Mouse (Mus musculus) CH12.LX (cell line): Measurements from ENCODE around the gene Syap1. TPM values are rescaled to one million over a fixed set of nuclear protein-coding genes. Genes with fewer than 3 reads are reported as not detected.
"Not testable (repeated sequence)": the region's sequence is repeated elsewhere in the genome, so short reads cannot be mapped to it uniquely, and the experiment has no call there.

Source experiments
- DNase-seq: peaks from one replicate; pipeline ENCODE4 v3.0.0-alpha.2; 2013; ENCODE audit errors: extremely low read depth
- H3K27ac ChIP-seq: 2 replicates; pipeline ENCODE4 v1.5.1; 2012; ENCODE audit warnings: low read depth, mild to moderate bottlenecking, control low read depth, moderate library complexity; ENCODE audit not compliant: insufficient read depth
- H3K27me3 ChIP-seq: replicated peaks from 2 replicates; pipeline ENCODE3; 2012; ENCODE audit warnings: inconsistent platforms
- H3K36me3 ChIP-seq, 2 experiments: replicated peaks in 1 of 2; 2 replicates each; pipeline versions ENCODE3 to v1.6.1; 2012; ENCODE audit warnings: inconsistent platforms in 1 of 2, low read length in 1 of 2, mild to moderate bottlenecking in 1 of 2, mixed read lengths in 1 of 2, moderate library complexity in 1 of 2; ENCODE audit not compliant: control insufficient read depth in 1 of 2, insufficient read depth in 1 of 2
- H3K4me1 ChIP-seq, 2 experiments: 2 replicates each; pipeline ENCODE4 v1.6.1; 2012; ENCODE audit warnings: inconsistent platforms in 1 of 2, moderate library complexity in 1 of 2; ENCODE audit not compliant: insufficient read depth in 2 of 2, control insufficient read depth in 1 of 2
- H3K4me2 ChIP-seq: 2 replicates; pipeline ENCODE4 v1.6.1; 2012; ENCODE audit warnings: low read depth, mild to moderate bottlenecking, control low read depth; ENCODE audit not compliant: poor library complexity, insufficient read depth, severe bottlenecking
- H3K4me3 ChIP-seq, 3 experiments: fragments of 150-350 bp in 1 of 3; sonication (generic) in 1 of 3; replicated peaks in 1 of 3; 2 replicates each; pipeline versions ENCODE3 to v1.5.1; 2011 to 2012; ENCODE audit warnings: low read depth in 2 of 3, low read length in 2 of 3, mild to moderate bottlenecking in 2 of 3, moderate library complexity in 2 of 3, control low read depth in 1 of 3, improper control_type of control experiment in 1 of 3, inconsistent platforms in 1 of 3, mixed read lengths in 1 of 3; ENCODE audit not compliant: poor library complexity in 1 of 3
- H3K79me2 ChIP-seq: replicated peaks from 2 replicates; pipeline ENCODE4 v1.6.1; 2012; ENCODE audit warnings: mild to moderate bottlenecking, moderate library complexity; ENCODE audit not compliant: control insufficient read depth, poor library complexity, insufficient read depth, severe bottlenecking; ENCODE audit errors: extremely low read depth
- H3K9ac ChIP-seq: 2 replicates; pipeline ENCODE4 v1.6.1; 2012; ENCODE audit warnings: low read depth, mild to moderate bottlenecking, control low read depth, moderate library complexity; ENCODE audit not compliant: insufficient read depth
- H3K9me3 ChIP-seq: replicated peaks from 2 replicates; pipeline ENCODE3; 2012; ENCODE audit warnings: low read length, inconsistent platforms, mixed read lengths
- BHLHE40 ChIP-seq: IDR thresholded peaks from 2 replicates; pipeline ENCODE4 v1.6.1; 2011; ENCODE audit warnings: mild to moderate bottlenecking, low read depth, low read length, improper control_type of control experiment
- CHD1 ChIP-seq: IDR thresholded peaks from 2 replicates; pipeline ENCODE4 v1.6.1; 2012; ENCODE audit warnings: low read depth, low read length, improper control_type of control experiment, inconsistent platforms
- CTCF ChIP-seq, 2 experiments: IDR thresholded peaks in 1 of 2; conservative IDR thresholded peaks in 1 of 2; 2 replicates each; pipeline ENCODE4 v1.5.1; 2011 to 2012; ENCODE audit warnings: low read depth in 2 of 2, low read length in 2 of 2, improper control_type of control experiment in 1 of 2, inconsistent platforms in 1 of 2, mild to moderate bottlenecking in 1 of 2, moderate library complexity in 1 of 2
- ELF1 ChIP-seq: IDR thresholded peaks from 2 replicates; pipeline ENCODE4 v1.6.1; 2014; ENCODE audit warnings: low read depth, mild to moderate bottlenecking, inconsistent platforms, low read length, improper control_type of control experiment
- GABPA ChIP-seq: IDR thresholded peaks from 2 replicates; pipeline ENCODE4 v1.6.1; 2012; ENCODE audit warnings: low read depth, low read length, improper control_type of control experiment, inconsistent platforms; ENCODE audit not compliant: insufficient replicate concordance
- HCFC1 ChIP-seq: IDR thresholded peaks from 2 replicates; pipeline ENCODE4 v1.6.1; 2012; ENCODE audit warnings: low read depth, mild to moderate bottlenecking, inconsistent platforms, low read length, improper control_type of control experiment
- JUN ChIP-seq: IDR thresholded peaks from 2 replicates; pipeline ENCODE4 v1.6.1; 2011; ENCODE audit warnings: low read depth, mild to moderate bottlenecking, low read length, improper control_type of control experiment, moderate library complexity; ENCODE audit not compliant: insufficient read depth
- JUND ChIP-seq: conservative IDR thresholded peaks from 2 replicates; pipeline ENCODE4 v1.6.1; 2011; ENCODE audit warnings: low read depth, low read length, improper control_type of control experiment
- KAT2A ChIP-seq: IDR thresholded peaks from 2 replicates; pipeline ENCODE4 v1.6.1; 2012; ENCODE audit warnings: low read length, improper control_type of control experiment, inconsistent platforms; ENCODE audit not compliant: insufficient replicate concordance
- MAX ChIP-seq: IDR thresholded peaks from 2 replicates; pipeline ENCODE4 v1.6.1; 2011; ENCODE audit warnings: low read length, improper control_type of control experiment
- MEF2A ChIP-seq: IDR thresholded peaks from 2 replicates; pipeline ENCODE4 v1.6.1; 2014; ENCODE audit warnings: low read depth, mild to moderate bottlenecking, inconsistent platforms, low read length, improper control_type of control experiment, borderline replicate concordance
- POLR2A ChIP-seq: IDR thresholded peaks from 2 replicates; pipeline ENCODE4 v1.6.1; 2011; ENCODE audit warnings: low read depth, mild to moderate bottlenecking, improper control_type of control experiment, low read length
- POLR2AphosphoS2 ChIP-seq: IDR thresholded peaks from 2 replicates; pipeline ENCODE4 v1.6.1; 2011; ENCODE audit warnings: low read depth, low read length, improper control_type of control experiment
- RAD21 ChIP-seq: IDR thresholded peaks from 2 replicates; pipeline ENCODE4 v1.6.1; 2011; ENCODE audit warnings: low read depth, mild to moderate bottlenecking, low read length, improper control_type of control experiment, moderate library complexity
- SIN3A ChIP-seq: IDR thresholded peaks from 2 replicates; pipeline ENCODE4 v1.6.1; 2012; ENCODE audit warnings: low read length, improper control_type of control experiment, inconsistent platforms
- TCF12 ChIP-seq: IDR thresholded peaks from 2 replicates; pipeline ENCODE4 v1.6.1; 2014; ENCODE audit warnings: low read depth, mild to moderate bottlenecking, inconsistent platforms, low read length, improper control_type of control experiment
- UBTF ChIP-seq: IDR thresholded peaks from 2 replicates; pipeline ENCODE4 v1.6.1; 2012; ENCODE audit warnings: low read depth, mild to moderate bottlenecking, inconsistent platforms, low read length, improper control_type of control experiment, moderate library complexity
- USF1 ChIP-seq: IDR thresholded peaks from 2 replicates; pipeline ENCODE4 v1.6.1; 2014; ENCODE audit warnings: low read depth, mild to moderate bottlenecking, inconsistent platforms, low read length, improper control_type of control experiment
- ZC3H11A ChIP-seq: IDR thresholded peaks from 2 replicates; pipeline ENCODE4 v1.6.1; 2012; ENCODE audit warnings: low read depth, mild to moderate bottlenecking, inconsistent platforms, low read length, improper control_type of control experiment
- ZNF384 ChIP-seq: IDR thresholded peaks from 2 replicates; pipeline ENCODE4 v1.6.1; 2012; ENCODE audit warnings: low read depth, low read length, improper control_type of control experiment, inconsistent platforms
- dilution Hi-C: fragments of 300-500 bp; cut with MboI; formaldehyde crosslinking; loops from 2 replicates; pipeline ENCODE4 v1.14.3; 2020; ENCODE audit warnings: low sequenced_read_pairs; ENCODE audit not compliant: extremely low pct_unique_long_range_greater_than_20kb, extremely low pct_ligation_motif_present
- in situ Hi-C: fragments of 300-500 bp; cut with MboI; formaldehyde crosslinking; loops from 3 replicates; pipeline ENCODE4 v1.14.3; 2019; ENCODE audit warnings: low sequenced_read_pairs, low pct_ligation_motif_present, low pct_unique_long_range_greater_than_20kb, mixed read lengths
- polyA plus RNA-seq: library from polyadenylated mRNA; unstranded; fragments of >175 nt; gene quantifications from 2 replicates; pipeline ENCODE4 v1.2.1, GENCODE M21; 2012; ENCODE audit warnings: low read depth; ENCODE audit not compliant: insufficient read length
- total RNA-seq, 2 experiments: library from RNA; depleted of rRNA; stranded (reverse); fragments of 300-350 nt in 1 of 2; fragments of >200 nt in 1 of 2; gene quantifications; 2 replicates each; pipeline ENCODE4 v1.2.3; 2012 to 2014

The Syap1 gene
- total and polyA plus RNA-seq, 3 experiments = 5.9 to 14.7 (median 12.3) TPM

DNA sequence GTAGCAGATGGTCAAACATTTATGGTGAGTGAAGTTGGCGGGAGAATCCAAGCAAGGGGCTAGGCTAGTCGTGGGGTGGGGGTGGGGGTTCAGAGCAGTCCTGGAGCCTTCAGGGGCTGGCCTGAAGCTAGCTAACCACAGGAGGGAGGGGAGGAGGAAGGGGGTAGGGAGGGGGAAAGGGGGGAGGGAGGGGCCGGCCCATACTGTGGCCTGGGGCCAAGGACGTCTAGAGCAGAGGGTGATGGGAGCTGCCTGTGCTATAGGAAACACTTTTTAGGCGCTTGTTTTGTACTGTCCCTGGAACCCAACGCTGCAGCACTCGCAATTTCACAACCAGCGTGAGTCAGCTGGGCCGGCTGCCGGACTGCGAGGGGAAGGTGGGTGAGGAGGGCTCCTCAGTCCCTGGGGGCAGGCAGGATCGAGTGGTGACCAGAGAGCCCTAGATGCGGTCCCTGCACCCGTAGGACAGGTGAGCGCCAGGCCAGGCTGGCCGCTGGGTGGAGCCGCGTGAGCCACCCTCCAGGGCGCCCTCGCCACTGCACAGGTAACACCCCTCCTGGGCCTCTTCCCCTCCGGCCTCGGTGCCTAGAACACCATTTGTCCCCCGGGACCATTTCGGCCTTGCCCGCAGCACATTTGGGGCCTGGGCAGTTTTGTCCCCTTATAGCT is 13.3 kb upstream of the Syap1 start:
- Histone ChIP-seq H3K4me3 (peak overlapping the region; percentile 66 to 69 (median 68)), H3K36me3 (peaks cover 0 to 8% of the 10 kb centered on the region in 2 experiments), H3K9ac (peak overlapping the region; percentile 49), H3K27ac (peak overlapping the region; percentile 79)
- dilution Hi-C loops = no loop called here
- TF ChIP-seq KAT2A (no peak), USF1 (no peak), CTCF (conservative IDR thresholded peaks at IDR 0.05 in 1 of 2, IDR thresholded peaks at IDR 0.05 in 1 of 2; ENCODE audit: low read depth in 2 of 2, low read length in 2 of 2) (peak in 1 of 2 experiments; percentile 11; a peak in 1 of 4 replicates), POLR2A (peak; percentile 10; the same call in 1 of the 2 replicates), GABPA (no peak), ZC3H11A (no peak), BHLHE40 (no peak), TCF12 (0 out of 2 replicates have a peak, but pooled peaks have one; percentile 10), SIN3A (peak; percentile 16; the same call in 1 of the 2 replicates), RAD21 (no peak)
- TF ChIP-seq, all 38 proteins: peak for 4
- in situ Hi-C loops = loop anchor here (25.0 kb wide), 1 partner anchor 236 kb away; no protein-coding TSS in a partner anchor
- H3K4me1 ChIP-seq = peaks cover 0 to 3% of the 10 kb centered on the region in 2 experiments; a peak in 1 of 4 replicates
- no peaks in the 10 kb centered on the region; the same call in 1 of the 2 replicates for H3K79me2 ChIP-seq
- no peaks in the 10 kb centered on the region for H3K9me3 ChIP-seq
- peak overlapping the region; percentile 9; the same call in 1 of the 2 replicates for H3K4me2 ChIP-seq
- DNase-seq = no peak
- no peaks in the 10 kb centered on the region for H3K27me3 ChIP-seq

DNA sequence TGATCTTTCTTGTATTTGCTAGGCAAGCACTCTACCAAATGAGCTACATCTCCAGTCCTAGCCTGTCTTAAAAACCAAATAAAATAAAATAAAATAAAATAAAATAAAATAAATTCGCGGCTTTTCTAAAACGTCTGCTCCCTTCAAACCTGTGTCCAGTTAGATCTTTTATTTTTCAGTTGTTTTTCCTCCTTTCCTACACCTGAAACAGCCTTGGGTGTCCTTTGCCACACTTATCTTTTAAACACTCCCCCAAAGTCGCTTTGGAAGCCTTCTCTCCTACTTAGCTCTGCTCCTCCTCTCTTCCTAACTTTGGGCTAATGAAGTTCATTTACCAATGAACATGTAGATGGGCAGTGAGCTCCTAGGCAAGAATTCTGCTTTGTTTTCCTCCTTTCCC is 12.7 kb upstream of the Syap1 start, which contains the start of gene Ctps2:
TSS of gene Ctps2 (plus strand) at position 301 of the 400 bp plus-strand sequence.
- peaks cover 0 to 3% of the 10 kb centered on the region in 2 experiments; a peak in 1 of 4 replicates for H3K4me1 ChIP-seq
- no peaks in the 10 kb centered on the region for H3K27me3 ChIP-seq
- peak within 1 kb of the TSS; percentile 9; the same call in 1 of the 2 replicates for H3K4me2 ChIP-seq
- TF ChIP-seq CHD1 = no peak
- no peak for TF ChIP-seq MEF2A
- TF ChIP-seq UBTF = no peak
- TF ChIP-seq POLR2AphosphoS2 = no peak
- TF ChIP-seq JUND = no peak
- no peak for TF ChIP-seq POLR2A
- no peak for TF ChIP-seq ZNF384
- TF ChIP-seq JUN = no peak
- TF ChIP-seq HCFC1 = no peak
- TF ChIP-seq MAX = no peak
- TF ChIP-seq ELF1 = no peak
- no peaks in the 10 kb centered on the region for H3K9me3 ChIP-seq
- no peaks in the 10 kb centered on the region; the same call in 1 of the 2 replicates for H3K79me2 ChIP-seq
- dilution Hi-C loops (no loop called here), in situ Hi-C loops (loop anchor here (25.0 kb wide), 1 partner anchor 236 kb away; no protein-coding TSS in a partner anchor)
- DNase-seq = no peak
- peak within 1 kb of the TSS; percentile 66 to 69 (median 68) for H3K4me3 ChIP-seq
- H3K27ac ChIP-seq = peak within 1 kb of the TSS; percentile 79
- peak within 1 kb of the TSS; percentile 49 for H3K9ac ChIP-seq
- H3K36me3 ChIP-seq = peaks cover 0 to 7% of the 10 kb centered on the region in 2 experiments

DNA sequence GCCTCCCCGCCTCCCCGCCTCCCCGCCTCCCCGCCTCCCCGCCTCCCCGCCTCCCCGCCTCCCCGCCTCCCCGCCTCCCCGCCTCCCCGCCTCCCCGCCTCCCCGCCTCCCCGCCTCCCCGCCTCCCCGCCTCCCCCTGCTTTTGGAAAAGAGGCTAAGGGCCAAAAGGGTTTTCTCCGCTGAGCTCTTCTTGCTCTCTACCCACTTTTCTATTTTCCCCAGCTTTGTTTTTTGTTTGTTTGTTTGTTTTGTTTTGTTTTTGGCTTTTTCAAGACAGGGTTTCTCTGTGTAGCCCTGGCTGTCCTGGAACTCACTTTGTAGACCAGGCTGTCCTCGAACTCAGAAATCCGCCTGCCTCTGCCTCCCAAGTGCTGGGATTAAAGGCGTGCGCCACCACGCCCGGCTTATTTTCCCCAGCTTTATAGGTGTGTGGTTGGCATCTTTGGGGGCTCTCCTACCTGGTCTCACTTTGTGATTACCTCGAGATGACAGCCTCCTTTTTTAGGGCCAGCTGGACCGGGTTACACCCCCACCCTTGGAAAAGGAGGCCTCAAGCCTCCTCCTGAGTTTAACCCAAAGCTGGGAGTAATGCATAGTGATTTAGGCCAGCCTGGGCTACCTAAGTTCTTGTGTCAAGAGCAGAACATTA is 452 bp upstream of the Syap1 start:
- H3K27ac ChIP-seq, H3K9me3 ChIP-seq, H3K9ac ChIP-seq, H3K4me1 ChIP-seq, H3K79me2 ChIP-seq, DNase-seq, H3K4me2 ChIP-seq, in situ Hi-C loops, dilution Hi-C loops, H3K36me3 ChIP-seq, H3K4me3 ChIP-seq, H3K27me3 ChIP-seq: not testable (repeated sequence)
